Mouse (Mus musculus): ENCODE data around the gene Pknox2.

The Pknox2 gene

DNA sequence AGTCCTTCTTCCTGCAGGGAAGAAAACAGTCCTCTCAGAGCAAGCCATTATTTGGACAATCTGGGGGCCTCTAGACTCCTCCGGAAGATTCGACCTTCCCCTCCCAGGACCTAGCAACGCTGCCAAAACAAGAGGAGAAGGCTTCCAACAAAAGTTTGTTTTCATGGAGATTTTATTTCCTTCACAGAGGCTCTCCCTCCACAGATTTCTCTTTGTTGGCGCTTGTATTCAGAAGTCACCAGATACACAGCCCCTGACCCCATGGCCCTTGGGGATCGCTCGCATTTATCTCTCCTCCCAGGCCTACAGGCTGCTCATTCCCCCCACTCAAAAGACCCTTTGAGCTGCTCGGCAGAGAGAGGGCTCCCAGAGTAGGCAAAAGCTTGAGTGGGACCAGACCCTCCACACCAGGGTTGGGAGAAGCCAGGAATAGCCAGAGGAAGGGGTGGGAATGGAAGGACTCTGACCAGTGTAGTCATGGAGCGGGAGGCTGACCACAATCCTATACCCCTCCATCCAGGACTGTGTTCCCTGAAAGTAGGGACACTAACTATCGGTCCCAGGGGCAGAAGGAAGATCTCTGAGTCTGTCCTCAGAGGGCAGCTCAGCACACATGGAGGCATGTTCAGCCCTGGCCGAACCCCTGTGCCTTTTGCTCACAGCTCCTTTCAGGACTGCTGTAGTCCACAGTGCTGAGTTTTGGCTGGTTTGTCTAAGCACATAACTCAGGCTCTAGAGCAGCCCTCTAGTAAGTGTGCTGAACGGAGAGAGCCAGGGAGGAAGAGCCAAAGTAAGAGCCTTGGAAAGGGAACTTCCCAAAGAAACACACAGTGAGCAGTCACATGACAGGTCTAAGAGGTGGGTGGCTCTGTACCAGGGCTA, 45.9 kb downstream of the Pknox2 start:
- DNase-seq (ENCODE audit: low read depth, low spot score), result no peak

GRCm38 (mm10) chr9:37099595-37099994, 47.6 kb downstream of the Pknox2 start:
- no peak for DNase-seq (ENCODE audit: low read depth, low spot score)

DNA sequence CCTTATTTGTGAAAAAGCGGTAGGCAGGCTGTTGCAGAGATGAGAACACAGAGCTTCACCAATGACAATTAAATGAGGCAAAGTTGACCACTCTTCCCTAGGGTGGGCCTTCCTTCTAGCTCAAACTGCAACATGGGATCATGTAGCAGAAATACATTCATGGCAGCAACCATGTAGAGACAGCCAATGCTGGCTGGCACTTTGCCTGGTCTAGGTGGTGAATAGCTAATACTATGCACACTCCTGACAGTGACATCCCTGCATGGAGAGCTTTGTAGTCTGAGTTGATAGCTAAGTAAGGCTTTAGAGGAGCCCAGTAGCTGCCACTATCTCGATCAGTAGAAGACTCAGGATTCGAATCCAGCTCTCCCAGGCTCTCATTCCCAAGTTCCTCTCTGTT, 48.6 kb downstream of the Pknox2 start:
- no peak for DNase-seq (ENCODE audit: low read depth, low spot score)

GRCm38 (mm10) chr9:37094230-37094990, 52.8 kb downstream of the Pknox2 start:
- no peak for DNase-seq (ENCODE audit: low read depth, low spot score)

- DNase-seq (ENCODE audit: low read depth, low spot score), result peak; percentile 55
Measured at GRCm38 (mm10) chr9:37093086-37093485, 54.1 kb downstream of the Pknox2 start.

DNA sequence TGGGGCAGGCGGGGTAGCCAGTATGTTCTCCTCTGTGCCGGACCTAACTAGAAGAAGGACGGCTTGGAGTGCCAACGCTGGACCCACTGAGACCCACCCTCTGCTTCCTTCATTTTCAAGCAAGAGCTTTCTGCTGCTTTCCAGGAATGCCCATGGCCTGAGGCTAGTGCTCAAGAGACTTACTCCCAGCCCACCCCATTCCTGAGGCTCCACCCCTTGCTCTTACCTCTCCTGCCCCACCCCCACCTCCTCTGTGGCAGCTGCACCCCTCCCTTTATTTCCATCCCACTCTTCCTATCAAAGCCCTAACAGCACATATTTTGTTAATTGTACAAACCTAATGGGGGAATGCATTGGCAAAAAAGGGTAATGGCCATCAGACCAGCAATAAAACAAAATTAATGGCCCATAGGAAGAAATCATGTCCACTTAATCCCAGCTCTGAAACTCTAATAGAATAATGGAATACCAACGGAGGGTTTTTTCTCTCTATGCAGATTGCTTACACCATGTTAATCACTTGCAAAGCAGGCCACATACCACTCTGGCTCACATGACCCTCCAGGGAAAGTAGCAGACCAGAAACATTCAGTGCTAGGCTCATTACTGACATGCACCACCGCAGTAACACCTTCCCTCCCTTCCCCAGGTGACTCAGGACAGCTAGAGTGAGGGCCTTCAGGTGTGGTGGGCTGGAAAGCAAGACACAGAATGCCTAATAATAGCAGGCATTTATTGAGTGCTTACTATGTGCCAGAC, 57.1 kb downstream of the Pknox2 start:
- no peak for DNase-seq (ENCODE audit: low read depth, low spot score)

- no peak for DNase-seq (ENCODE audit: low read depth, low spot score)
Measured at GRCm38 (mm10) chr9:37085370-37085769, 61.8 kb downstream of the Pknox2 start.

- no peak for DNase-seq (ENCODE audit: low read depth, low spot score)
Measured at GRCm38 (mm10) chr9:37082246-37082645, 65.0 kb downstream of the Pknox2 start.

- no peak for DNase-seq (ENCODE audit: low read depth, low spot score)
Measured at GRCm38 (mm10) chr9:37080309-37080708, 66.9 kb downstream of the Pknox2 start.

DNA sequence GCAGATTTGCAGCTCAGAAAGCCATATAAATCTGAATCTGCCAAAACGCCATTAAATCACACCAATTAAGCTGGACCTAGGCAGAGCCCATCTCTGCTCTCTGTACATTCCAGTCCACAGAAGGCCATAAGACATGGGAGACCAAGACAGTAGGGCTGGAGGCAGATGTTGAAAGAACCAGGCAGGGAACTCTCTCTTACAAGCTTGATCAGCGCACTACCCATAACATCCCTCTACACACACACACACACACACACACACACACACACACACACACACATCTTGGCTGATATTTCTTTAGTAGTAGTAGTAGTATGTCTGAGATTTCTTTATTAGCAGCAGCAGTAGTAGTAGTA, 70.2 kb downstream of the Pknox2 start:
- no peak for DNase-seq (ENCODE audit: low read depth, low spot score)

- DNase-seq (ENCODE audit: low read depth, low spot score), result no peak
Measured at GRCm38 (mm10) chr9:37076386-37077062, 70.7 kb downstream of the Pknox2 start.

GRCm38 (mm10) chr9:37075903-37076302, 71.3 kb downstream of the Pknox2 start:
- DNase-seq (ENCODE audit: low read depth, low spot score), result no peak

- no peak for DNase-seq (ENCODE audit: low read depth, low spot score)
Measured at GRCm38 (mm10) chr9:37069391-37070312, 77.6 kb downstream of the Pknox2 start.

GRCm38 (mm10) chr9:37067473-37067830, 79.8 kb downstream of the Pknox2 start:
- DNase-seq (ENCODE audit: low read depth, low spot score), result no peak

DNA sequence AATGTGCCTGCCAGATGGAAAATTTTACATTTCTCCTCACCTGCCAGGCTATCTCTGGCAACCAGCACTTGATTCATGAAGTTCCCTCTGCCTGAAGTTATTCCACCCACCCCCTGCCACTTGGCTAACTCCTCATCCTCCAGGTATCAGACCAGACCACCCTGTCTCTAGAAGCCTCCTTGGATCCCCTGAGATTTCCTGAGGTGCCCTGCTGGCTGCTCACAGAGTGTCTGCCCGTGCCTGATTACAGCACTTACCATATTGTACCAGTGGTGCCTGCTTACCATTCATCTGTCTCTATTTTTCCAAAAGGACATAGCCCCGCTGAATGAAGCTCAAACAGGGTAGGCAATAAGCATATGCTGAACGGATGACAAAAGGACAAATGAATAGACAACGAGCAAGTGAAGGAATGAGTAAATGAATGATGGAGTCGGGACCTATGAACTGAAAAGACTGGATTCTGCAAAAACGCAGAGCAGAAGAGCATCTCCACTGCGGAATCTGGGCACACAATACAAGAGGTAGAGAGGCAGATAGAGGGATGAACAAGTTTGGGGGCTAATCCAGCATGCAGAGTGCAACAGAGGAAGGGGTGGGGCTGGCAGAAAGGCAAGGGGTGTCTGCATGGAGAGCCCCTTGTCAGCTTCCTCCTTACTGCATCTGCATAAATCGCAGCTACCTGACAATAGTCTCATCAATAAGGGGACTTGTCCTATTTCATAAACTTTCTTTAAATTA, 80.3 kb downstream of the Pknox2 start:
- no peak for DNase-seq (ENCODE audit: low read depth, low spot score)

DNA sequence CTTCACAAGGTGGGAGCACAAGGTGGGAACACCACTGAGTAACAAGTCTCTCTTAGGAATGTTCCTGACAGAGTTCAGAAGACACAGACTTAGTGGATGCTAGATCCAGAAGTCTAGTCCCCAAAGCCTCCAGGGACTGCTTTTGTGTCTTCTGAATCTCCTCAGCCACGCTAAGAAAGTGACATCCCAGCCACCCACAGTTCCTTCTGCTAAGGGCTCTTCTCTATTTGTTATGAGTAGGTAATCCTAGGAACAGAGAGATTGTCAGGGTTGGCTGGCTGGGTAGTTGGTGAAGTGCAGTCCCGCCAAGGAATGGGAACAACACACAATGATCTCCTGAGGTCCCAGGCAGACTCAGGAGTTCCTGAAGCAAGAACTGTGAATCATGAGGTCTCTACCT, 85.6 kb downstream of the Pknox2 start:
- no peak for DNase-seq (ENCODE audit: low read depth, low spot score)

DNA sequence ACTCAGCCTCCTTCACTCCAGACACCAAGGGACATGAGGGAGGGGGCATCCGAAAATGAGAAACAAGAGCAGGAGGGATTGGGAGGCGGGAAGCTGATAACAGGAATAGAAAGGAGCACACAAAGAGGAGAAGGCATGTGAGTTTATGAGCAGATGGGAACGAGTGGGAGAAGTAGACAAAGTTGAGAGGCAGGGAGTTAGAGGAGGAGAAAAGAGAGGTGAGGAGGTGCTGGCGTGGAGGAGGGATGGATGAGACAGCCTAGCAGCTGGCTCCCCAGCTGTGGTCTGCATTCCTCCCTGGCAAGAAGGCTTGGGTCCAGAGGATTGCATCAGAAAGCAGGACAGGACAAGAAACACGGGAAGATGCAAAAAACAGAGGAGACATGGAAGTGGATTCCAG, 92.5 kb downstream of the Pknox2 start:
- no peak for DNase-seq (ENCODE audit: low read depth, low spot score)

GRCm38 (mm10) chr9:37053601-37054512, 93.3 kb downstream of the Pknox2 start:
- peak; percentile 84 for DNase-seq (ENCODE audit: low read depth, low spot score)

- no peak for DNase-seq (ENCODE audit: low read depth, low spot score)
Measured at GRCm38 (mm10) chr9:37053041-37053440, 94.2 kb downstream of the Pknox2 start.
